Mouse (Mus musculus) olfactory bulb, adult 2 months (tissue): ENCODE results near the gene Gm3285.

Source experiments
- CTCF ChIP-seq: fragments of 200-500 bp; IDR thresholded peaks from 2 replicates; pipeline ENCODE4 v1.5.1; 2012; ENCODE audit warnings: low read depth, mild to moderate bottlenecking, low read length, moderate library complexity; ENCODE audit not compliant: insufficient read depth
- POLR2A ChIP-seq: fragments of 200-500 bp; IDR thresholded peaks from 2 replicates; pipeline ENCODE4 v1.6.1; 2012; ENCODE audit warnings: mild to moderate bottlenecking, low read depth, low read length, moderate library complexity; ENCODE audit not compliant: insufficient read depth

- no peak for TF ChIP-seq CTCF
- no peak for TF ChIP-seq POLR2A
These were observed 46.3 kb upstream of the Gm3285 start for GRCm38 (mm10) chr10:77815514-77815913.
